Mouse (Mus musculus) liver, embryonic 16.5 days (tissue): ENCODE measurements at regions not wholly inside any gene's neighbourhood (a gene's known extent, or its start where the extent isn't known, plus 50 kb on each side); places are given as distances from the start of the nearest gene placed in this dataset.
A peak's percentile ranks its signal among the peaks of the same experiment; 100 is the strongest.

Source experiments
- ATAC-seq: fragments of 200-750 bp; cut with Nextera tagmentation; 2 replicates; pipeline ENCODE4 v1.8.0; 2017; ENCODE audit warnings: low read depth, mild to moderate bottlenecking, moderate number of reproducible peaks, moderate library complexity
- H3K27ac ChIP-seq: fragments of 300-500 bp; sonication (generic); 2 replicates; pipeline ENCODE4 v1.5.1; 2014; ENCODE audit warnings: mild to moderate bottlenecking, low read length
- H3K27me3 ChIP-seq: fragments of 300-500 bp; sonication (generic); 2 replicates; pipeline ENCODE4 v1.6.1; 2014; ENCODE audit warnings: low read depth, low read length, mixed read lengths; ENCODE audit not compliant: control insufficient read depth, insufficient read depth
- H3K36me3 ChIP-seq: fragments of 300-500 bp; sonication (generic); 2 replicates; pipeline ENCODE4 v1.6.1; 2014; ENCODE audit warnings: mild to moderate bottlenecking; ENCODE audit not compliant: control insufficient read depth, insufficient read depth
- H3K4me1 ChIP-seq: fragments of 300-500 bp; sonication (generic); 2 replicates; pipeline ENCODE4 v1.6.1; 2014; ENCODE audit warnings: low read depth, low read length, mixed read lengths; ENCODE audit not compliant: control insufficient read depth
- H3K4me2 ChIP-seq: fragments of 300-500 bp; sonication (generic); 2 replicates; pipeline ENCODE4 v1.6.1; 2014; ENCODE audit warnings: low read depth, low read length, mixed read lengths
- H3K4me3 ChIP-seq: fragments of 300-500 bp; sonication (generic); 2 replicates; pipeline ENCODE4 v1.5.1; 2014; ENCODE audit warnings: low read depth, mild to moderate bottlenecking, low read length
- H3K9ac ChIP-seq: fragments of 300-500 bp; sonication (generic); 2 replicates; pipeline ENCODE4 v1.6.1; 2014; ENCODE audit warnings: low read depth, low read length
- H3K9me3 ChIP-seq: fragments of 300-500 bp; sonication (generic); replicated peaks from 2 replicates; pipeline ENCODE4 v1.6.1; 2016; ENCODE audit warnings: low read length; ENCODE audit not compliant: control insufficient read depth
- WGBS: fragments of 180-500 bp; shearing (Covaris S2); extraction: QIAGEN DNeasy Blood & Tissue Kit; methylation state at CpG from one replicate; pipeline ENCODE4 v1.1.7; 2014; ENCODE audit not compliant: insufficient replicate concordance; 5-methylcytosine and 5-hydroxymethylcytosine counted together

GRCm38 (mm10) chr15:97170074-97170473 is 76.8 kb upstream of the Pced1b start:
- Histone ChIP-seq H3K4me1 (no peaks in the 10 kb centered on the region), H3K4me2 (no peak overlapping the region), H3K4me3 (no peak overlapping the region), H3K27ac (no peak overlapping the region), H3K36me3 (no peaks in the 10 kb centered on the region), H3K9me3 (no peaks in the 10 kb centered on the region), H3K27me3 (no peaks in the 10 kb centered on the region), H3K9ac (no peak overlapping the region)
- no peak for ATAC-seq
- WGBS, result 49% methylated on average over 6 of the region's 6 CpGs

- Histone ChIP-seq H3K4me1 (no peaks in the 10 kb centered on the region), H3K4me3 (no peak overlapping the region), H3K9ac (no peak overlapping the region), H3K27ac (no peak overlapping the region), H3K9me3 (no peaks in the 10 kb centered on the region), H3K4me2 (no peak overlapping the region), H3K27me3 (no peaks in the 10 kb centered on the region), H3K36me3 (no peaks in the 10 kb centered on the region)
- WGBS, result 67% methylated on average over 10 of the region's 10 CpGs
- no peak for ATAC-seq
Observed at GRCm38 (mm10) chr15:97169381-97169780, 77.5 kb upstream of the Pced1b start.

GRCm38 (mm10) chr15:97167116-97167515 is 79.8 kb upstream of the Pced1b start:
- no peak for ATAC-seq
- Histone ChIP-seq H3K9ac (no peak overlapping the region), H3K4me3 (no peak overlapping the region), H3K36me3 (no peaks in the 10 kb centered on the region), H3K4me1 (no peaks in the 10 kb centered on the region; the same call in 1 of the 2 replicates), H3K27me3 (no peaks in the 10 kb centered on the region), H3K4me2 (no peak overlapping the region), H3K27ac (no peak overlapping the region), H3K9me3 (no peaks in the 10 kb centered on the region)
- WGBS, result 83% methylated on average over 7 of the region's 7 CpGs

- Histone ChIP-seq H3K36me3 (no peaks in the 10 kb centered on the region), H3K4me3 (no peak overlapping the region), H3K27ac (no peak overlapping the region), H3K4me1 (no peaks in the 10 kb centered on the region; the same call in 1 of the 2 replicates), H3K9ac (no peak overlapping the region), H3K9me3 (no peaks in the 10 kb centered on the region), H3K27me3 (no peaks in the 10 kb centered on the region), H3K4me2 (no peak overlapping the region)
- WGBS, result 60% methylated on average over 15 of the region's 15 CpGs
- ATAC-seq, result 0 out of 2 replicates have a peak, but pooled peaks have one; percentile 45
Observed at GRCm38 (mm10) chr15:97164616-97165015, 82.3 kb upstream of the Pced1b start.

- H3K36me3 ChIP-seq, result no peaks in the 10 kb centered on the region
- H3K4me1 ChIP-seq, result no peaks in the 10 kb centered on the region; the same call in 1 of the 2 replicates
- peak; percentile 68 for ATAC-seq
- H3K4me2 ChIP-seq, result no peak overlapping the region
- H3K9me3 ChIP-seq, result no peaks in the 10 kb centered on the region
- H3K27me3 ChIP-seq, result no peaks in the 10 kb centered on the region
- 64% methylated on average over 6 of the region's 6 CpGs for WGBS
- no peak overlapping the region for H3K4me3 ChIP-seq
- H3K9ac ChIP-seq, result no peak overlapping the region
- H3K27ac ChIP-seq, result no peak overlapping the region
Observed at GRCm38 (mm10) chr15:97163971-97164370, 82.9 kb upstream of the Pced1b start.

GRCm38 (mm10) chr15:97163090-97163489 is 83.8 kb upstream of the Pced1b start:
- ATAC-seq, result no peak

GRCm38 (mm10) chr15:97162305-97162704 is 84.6 kb upstream of the Pced1b start:
- Histone ChIP-seq H3K9ac (no peak overlapping the region), H3K4me2 (no peak overlapping the region), H3K27ac (no peak overlapping the region), H3K27me3 (no peaks in the 10 kb centered on the region), H3K36me3 (no peaks in the 10 kb centered on the region), H3K9me3 (no peaks in the 10 kb centered on the region), H3K4me3 (no peak overlapping the region), H3K4me1 (no peaks in the 10 kb centered on the region; the same call in 1 of the 2 replicates)
- ATAC-seq, result no peak
- WGBS, result 69% methylated on average over 8 of the region's 8 CpGs

More at GRCm38 (mm10) chr15:97163090-97163489, 83.8 kb upstream of the Pced1b start:
- Histone ChIP-seq H3K9me3 (no peaks in the 10 kb centered on the region), H3K4me1 (no peaks in the 10 kb centered on the region; the same call in 1 of the 2 replicates), H3K27me3 (no peaks in the 10 kb centered on the region), H3K4me2 (no peak overlapping the region), H3K9ac (no peak overlapping the region), H3K36me3 (no peaks in the 10 kb centered on the region), H3K4me3 (no peak overlapping the region), H3K27ac (no peak overlapping the region)
- WGBS, result 47% methylated on average over 8 of the region's 8 CpGs

GRCm38 (mm10) chr15:97161530-97161929 is 85.4 kb upstream of the Pced1b start:
- Histone ChIP-seq H3K9ac (no peak overlapping the region), H3K9me3 (no peaks in the 10 kb centered on the region), H3K27me3 (no peaks in the 10 kb centered on the region), H3K36me3 (no peaks in the 10 kb centered on the region), H3K4me1 (no peaks in the 10 kb centered on the region; the same call in 1 of the 2 replicates), H3K27ac (no peak overlapping the region), H3K4me3 (no peak overlapping the region), H3K4me2 (no peak overlapping the region)
- ATAC-seq, result no peak
- WGBS, result 72% methylated on average over 5 of the region's 5 CpGs

- Histone ChIP-seq H3K9ac (no peak overlapping the region), H3K4me2 (no peak overlapping the region), H3K4me1 (no peaks in the 10 kb centered on the region), H3K36me3 (no peaks in the 10 kb centered on the region), H3K27ac (no peak overlapping the region), H3K4me3 (no peak overlapping the region), H3K9me3 (no peaks in the 10 kb centered on the region), H3K27me3 (no peaks in the 10 kb centered on the region)
- WGBS, result 56% methylated on average over 8 of the region's 8 CpGs
- ATAC-seq, result no peak
Observed at GRCm38 (mm10) chr15:97152354-97152753, 94.6 kb upstream of the Pced1b start.
